Mouse (Mus musculus): ENCODE measurements at regions not wholly inside any gene's neighbourhood (a gene's known extent, or its start where the extent isn't known, plus 50 kb on each side); places are given as distances from the start of the nearest gene placed in this dataset.

GRCm38 (mm10) chr5:15776106-15776505, 62.0 kb upstream of the Speer4c start:
- TF ChIP-seq CTCF (conservative IDR thresholded peaks at IDR 0.05; ENCODE audit: low read length) (no peak), POU5F1 (IDR thresholded peaks at IDR 0.05; ENCODE audit: borderline replicate concordance, low read length) (no peak), NANOG (IDR thresholded peaks at IDR 0.05; ENCODE audit: borderline replicate concordance, low read length) (no peak)

Data from E14TG2a.4 (cell line).